Mouse (Mus musculus): ENCODE results near the gene Gm9913. TPM values are rescaled to one million over a fixed set of nuclear protein-coding genes. Genes with fewer than 3 reads are reported as not detected.

The Gm9913 gene
- polyA plus RNA-seq, 1 experiment = 0.43 TPM

DNA sequence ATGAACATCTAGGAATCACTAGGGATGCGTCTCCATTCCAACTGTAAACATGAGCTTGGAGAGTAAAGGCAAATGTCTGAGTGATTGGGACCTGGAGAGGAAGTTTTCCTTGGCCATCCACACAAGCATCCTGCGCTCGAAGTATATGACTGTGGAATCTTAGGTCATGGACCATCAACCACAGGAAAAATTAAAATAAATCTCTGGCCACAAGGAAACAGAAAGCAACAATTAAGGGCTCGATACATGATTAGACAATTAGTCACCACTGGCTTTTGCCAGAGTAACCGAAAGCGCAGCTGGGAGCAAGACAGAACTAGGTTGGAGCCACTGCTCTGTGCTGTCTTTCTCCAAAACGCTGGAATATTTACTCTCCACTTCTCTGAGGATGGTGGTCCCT, 35.7 kb downstream of the Gm9913 start:
- Histone ChIP-seq H3K4me3 (replicated peaks; ENCODE audit: extremely low read depth, low read depth, low read length) (no peak overlapping the region), H3K4me1 (ENCODE audit: control insufficient read depth, insufficient read depth, low read length) (no peaks in the 10 kb centered on the region)
- no peak for DNase-seq
- 59% methylated on average over 7 of the region's 7 CpGs for WGBS
- TF ChIP-seq POLR2A (IDR thresholded peaks at IDR 0.05; ENCODE audit: borderline replicate concordance, extremely low read depth, low read depth, low read length) (no peak), CTCF (IDR thresholded peaks at IDR 0.05; ENCODE audit: insufficient read depth, low read length) (no peak)

DNA sequence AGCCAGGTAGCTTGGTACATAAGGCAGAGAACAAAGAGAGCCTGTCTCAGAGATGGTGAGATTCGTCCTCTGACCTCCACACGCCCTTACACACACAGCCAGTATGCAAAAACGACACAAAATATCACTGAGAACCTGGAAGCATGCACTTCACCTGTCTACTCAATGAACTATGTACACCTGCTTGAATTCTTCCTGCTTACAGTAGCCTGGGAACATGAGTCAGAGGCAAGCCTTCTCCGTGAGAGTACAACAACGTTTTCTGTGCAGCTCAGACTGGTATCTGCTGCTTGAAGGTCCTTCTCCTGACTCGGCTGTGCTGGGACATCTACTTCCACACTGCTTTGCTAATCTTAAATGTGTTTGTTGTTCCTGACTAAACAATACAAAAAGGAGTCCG, 36.6 kb downstream of the Gm9913 start:
- TF ChIP-seq CTCF (IDR thresholded peaks at IDR 0.05; ENCODE audit: insufficient read depth, low read length) = no peak
- no peak for TF ChIP-seq POLR2A (IDR thresholded peaks at IDR 0.05; ENCODE audit: borderline replicate concordance, extremely low read depth, low read depth, low read length)
- H3K4me1 ChIP-seq (ENCODE audit: control insufficient read depth, insufficient read depth, low read length) = no peaks in the 10 kb centered on the region
- no peak overlapping the region for H3K4me3 ChIP-seq (replicated peaks; ENCODE audit: extremely low read depth, low read depth, low read length)
- DNase-seq = no peak
- 62% methylated on average over 7 of the region's 7 CpGs for WGBS

DNA sequence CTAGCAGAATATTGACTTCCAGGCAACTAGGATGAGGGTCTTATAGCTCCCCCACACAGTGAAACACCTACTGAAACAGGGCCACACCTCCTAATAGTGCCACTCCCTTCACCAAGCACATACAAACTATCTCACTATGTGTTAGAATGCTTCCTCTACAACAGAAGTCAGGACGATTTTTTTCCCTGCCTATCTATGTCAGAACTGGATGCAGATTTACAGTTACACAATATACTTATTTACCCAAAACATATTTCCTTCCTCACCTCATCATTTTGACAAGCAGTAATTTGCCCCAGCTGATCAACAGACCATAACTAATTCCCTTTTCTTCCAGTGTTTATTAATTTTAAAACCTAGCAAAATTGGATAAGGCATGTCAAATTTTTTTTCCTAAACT, 38.8 kb downstream of the Gm9913 start:
- no peak for TF ChIP-seq CTCF (IDR thresholded peaks at IDR 0.05; ENCODE audit: insufficient read depth, low read length)
- H3K4me3 ChIP-seq (replicated peaks; ENCODE audit: extremely low read depth, low read depth, low read length) = no peak overlapping the region
- 49% methylated on average over 1 of the region's 1 CpGs for WGBS
- DNase-seq = no peak
- H3K4me1 ChIP-seq (ENCODE audit: control insufficient read depth, insufficient read depth, low read length) = no peaks in the 10 kb centered on the region

DNA sequence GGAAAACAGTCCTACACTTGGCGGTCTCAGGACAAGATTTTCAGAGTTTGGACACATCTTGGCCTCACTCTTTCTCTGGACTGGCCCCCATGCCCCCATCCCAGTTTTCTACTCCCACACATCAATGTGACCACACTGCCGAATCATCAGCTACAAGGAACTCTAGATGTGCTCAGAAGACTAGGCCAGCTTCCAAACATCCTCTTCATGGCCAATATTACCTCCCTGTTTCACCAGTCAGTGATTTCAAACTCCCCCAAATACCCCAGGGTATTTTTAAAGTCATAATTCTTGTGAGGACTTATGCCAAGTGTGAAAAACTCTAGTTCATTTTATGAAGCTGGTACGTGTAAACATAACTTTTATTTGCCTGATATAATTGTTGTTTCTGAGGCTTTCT, 40.1 kb downstream of the Gm9913 start:
- TF ChIP-seq POLR2A (IDR thresholded peaks at IDR 0.05; ENCODE audit: borderline replicate concordance, extremely low read depth, low read depth, low read length) (no peak), CTCF (IDR thresholded peaks at IDR 0.05; ENCODE audit: insufficient read depth, low read length) (no peak)
- H3K4me1 ChIP-seq (ENCODE audit: control insufficient read depth, insufficient read depth, low read length) = no peaks in the 10 kb centered on the region
- 73% methylated on average over 3 of the region's 3 CpGs for WGBS
- no peak for DNase-seq
- no peak overlapping the region for H3K4me3 ChIP-seq (replicated peaks; ENCODE audit: extremely low read depth, low read depth, low read length)

DNA sequence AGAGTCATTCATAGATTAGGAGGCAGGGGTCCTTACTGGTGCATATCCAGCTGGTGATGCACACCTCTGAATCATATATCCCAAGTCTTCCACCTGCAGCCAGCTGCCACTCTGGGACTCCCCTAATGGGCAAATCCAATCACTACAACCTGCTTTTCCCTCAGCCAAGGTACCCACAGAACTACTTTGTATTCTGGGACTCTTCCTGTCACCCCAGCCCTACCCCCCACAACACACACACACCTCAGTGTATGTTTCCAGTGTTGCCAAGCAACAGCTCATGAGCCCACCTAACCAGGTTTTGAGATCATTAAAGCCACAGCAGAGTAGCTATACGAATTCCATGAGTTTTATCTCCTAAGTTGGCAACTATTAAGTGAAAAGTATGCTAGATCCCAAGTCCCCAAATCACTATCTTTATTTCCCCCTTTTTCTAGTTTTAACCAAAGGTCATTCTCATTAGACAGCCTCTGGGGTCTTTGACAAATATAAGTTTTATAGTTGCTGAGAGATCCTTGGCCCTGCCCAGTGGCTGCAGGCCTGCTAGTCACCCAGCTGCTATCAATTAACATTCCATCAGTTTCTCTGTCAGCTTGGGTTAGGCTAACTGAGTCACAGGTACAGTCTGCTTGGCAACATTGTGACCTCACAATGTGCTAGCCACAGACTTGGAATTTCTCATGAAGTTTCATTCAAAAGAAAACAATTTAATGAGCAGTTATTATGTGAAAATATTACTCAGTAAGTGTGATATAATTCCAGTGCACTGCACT, 44.1 kb downstream of the Gm9913 start:
- TF ChIP-seq POLR2A (IDR thresholded peaks at IDR 0.05; ENCODE audit: borderline replicate concordance, extremely low read depth, low read depth, low read length) = no peak
- no peak for TF ChIP-seq CTCF (IDR thresholded peaks at IDR 0.05; ENCODE audit: insufficient read depth, low read length)
- WGBS = 70% methylated on average over 1 of the region's 1 CpGs
- DNase-seq = no peak
- no peaks in the 10 kb centered on the region for H3K4me1 ChIP-seq (ENCODE audit: control insufficient read depth, insufficient read depth, low read length)
- H3K4me3 ChIP-seq (replicated peaks; ENCODE audit: extremely low read depth, low read depth, low read length) = no peak overlapping the region

DNA sequence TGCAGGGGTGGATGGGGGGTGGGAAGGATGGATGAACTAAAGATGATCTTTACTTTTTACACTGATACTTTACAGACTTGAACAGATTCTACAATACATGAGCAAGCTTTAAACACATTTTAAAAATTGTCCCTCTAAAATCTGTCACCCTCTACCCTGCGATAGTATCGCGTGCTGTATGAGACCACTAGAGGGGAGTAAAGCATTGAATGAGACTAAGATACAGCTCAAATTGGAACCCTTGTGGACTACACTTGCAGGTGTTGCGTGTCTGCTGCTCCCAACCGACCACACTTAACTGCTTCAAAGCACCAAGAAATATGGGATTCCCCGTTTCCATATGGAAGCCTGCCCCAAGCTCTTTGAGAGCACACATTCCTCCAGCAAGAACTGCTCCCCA, 50.9 kb downstream of the Gm9913 start:
- 74% methylated on average over 6 of the region's 6 CpGs for WGBS
- DNase-seq = no peak
- TF ChIP-seq CTCF (IDR thresholded peaks at IDR 0.05; ENCODE audit: insufficient read depth, low read length) = no peak
- no peak for TF ChIP-seq POLR2A (IDR thresholded peaks at IDR 0.05; ENCODE audit: borderline replicate concordance, extremely low read depth, low read depth, low read length)
- H3K4me3 ChIP-seq (replicated peaks; ENCODE audit: extremely low read depth, low read depth, low read length) = no peak overlapping the region
- no peaks in the 10 kb centered on the region for H3K4me1 ChIP-seq (ENCODE audit: control insufficient read depth, insufficient read depth, low read length)

Other genes starting within 250 kb of the Gm9913 start
- gene Fbn1, start 2.9 kb downstream of the Gm9913 start, polyA plus RNA-seq (2012; rRNA removed) = 20.2 and 30.6 TPM in 2 replicates
- gene Cep152, start 120.0 kb downstream of the Gm9913 start, polyA plus RNA-seq (2012; rRNA removed) = 0.86 and 1.2 TPM in 2 replicates
- 23.2 and 27.4 TPM in 2 replicates for gene Eid1, start 168.0 kb downstream of the Gm9913 start, polyA plus RNA-seq (2012; rRNA removed)
- 0.34 and 0.51 TPM in 2 replicates for gene Shc4, start 219.1 kb downstream of the Gm9913 start, polyA plus RNA-seq (2012; rRNA removed)

Measured in lung, adult 2 months (tissue).